Mouse (Mus musculus) hindbrain, embryonic 12.5 days (tissue): ENCODE data around the gene Rragd. TPM values are rescaled to one million over a fixed set of nuclear protein-coding genes. Genes with fewer than 3 reads are reported as not detected.
A peak's percentile ranks its signal among the peaks of the same experiment; 100 is the strongest.

Experiments used
- ATAC-seq: fragments of 200-750 bp; cut with Nextera tagmentation; 2 replicates; pipeline ENCODE4 v1.8.0; 2017; ENCODE audit warnings: moderate TSS enrichment; ENCODE audit not compliant: low FRiP score
- H3K27ac ChIP-seq: fragments of 300-500 bp; sonication (generic); 2 replicates; pipeline ENCODE4 v1.5.1; 2016; ENCODE audit warnings: mild to moderate bottlenecking
- H3K27me3 ChIP-seq: fragments of 300-500 bp; sonication (generic); 2 replicates; pipeline ENCODE4 v1.6.1; 2016; ENCODE audit warnings: mild to moderate bottlenecking
- H3K36me3 ChIP-seq: fragments of 300-500 bp; sonication (generic); 2 replicates; pipeline ENCODE4 v1.6.1; 2016; ENCODE audit warnings: mild to moderate bottlenecking
- H3K4me1 ChIP-seq: fragments of 300-500 bp; sonication (generic); 2 replicates; pipeline ENCODE4 v1.6.1; 2016
- H3K4me2 ChIP-seq: fragments of 300-500 bp; sonication (generic); replicated peaks from 2 replicates; pipeline ENCODE4 v1.6.1; 2016; ENCODE audit warnings: mild to moderate bottlenecking
- H3K4me3 ChIP-seq: fragments of 300-500 bp; sonication (generic); 2 replicates; pipeline ENCODE4 v1.5.1; 2016; ENCODE audit warnings: mild to moderate bottlenecking
- H3K9ac ChIP-seq: fragments of 300-500 bp; sonication (generic); 2 replicates; pipeline ENCODE4 v1.6.1; 2016; ENCODE audit warnings: mild to moderate bottlenecking, moderate library complexity
- H3K9me3 ChIP-seq: fragments of 300-500 bp; sonication (generic); replicated peaks from 2 replicates; pipeline ENCODE4 v1.6.1; 2016; ENCODE audit warnings: mild to moderate bottlenecking
- WGBS: fragments of 180-500 bp; shearing (Covaris S2); methylation state at CpG from one replicate; pipeline ENCODE4 v1.1.7; 2016; 5-methylcytosine and 5-hydroxymethylcytosine counted together
- polyA plus RNA-seq: library from polyadenylated mRNA; unstranded; fragments of >200 nt; fragmentation: Nextera tagmentation; extraction: Ambion mirVana; gene quantifications from 2 replicates; pipeline ENCODE4 v1.2.1, GENCODE M21; 2016

The Rragd gene
- polyA plus RNA-seq, 1 experiment from 2014 or later = 40.1 TPM

DNA sequence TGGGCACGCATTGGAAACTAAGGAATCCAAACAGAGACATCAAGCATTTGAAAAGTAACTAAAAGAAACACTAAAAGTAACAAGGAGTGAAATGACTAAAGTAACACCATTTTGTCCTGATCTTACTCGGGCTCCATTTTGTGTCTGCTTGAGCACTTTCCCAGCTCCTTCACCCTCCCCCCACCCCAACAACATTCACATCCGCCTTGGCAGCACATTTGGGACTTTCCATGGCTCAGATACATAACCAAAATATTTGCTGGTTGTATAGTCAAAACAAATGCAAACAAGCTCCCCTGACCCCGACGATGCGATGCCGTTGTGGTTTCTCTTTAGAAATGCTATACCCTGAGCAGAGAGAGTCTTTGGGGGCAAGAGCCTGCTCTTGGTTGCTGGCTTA is 46.3 kb downstream of the Rragd start:
- ATAC-seq = no peak
- H3K4me2 ChIP-seq = no peak overlapping the region
- WGBS = 90% methylated on average over 7 of the region's 7 CpGs

DNA sequence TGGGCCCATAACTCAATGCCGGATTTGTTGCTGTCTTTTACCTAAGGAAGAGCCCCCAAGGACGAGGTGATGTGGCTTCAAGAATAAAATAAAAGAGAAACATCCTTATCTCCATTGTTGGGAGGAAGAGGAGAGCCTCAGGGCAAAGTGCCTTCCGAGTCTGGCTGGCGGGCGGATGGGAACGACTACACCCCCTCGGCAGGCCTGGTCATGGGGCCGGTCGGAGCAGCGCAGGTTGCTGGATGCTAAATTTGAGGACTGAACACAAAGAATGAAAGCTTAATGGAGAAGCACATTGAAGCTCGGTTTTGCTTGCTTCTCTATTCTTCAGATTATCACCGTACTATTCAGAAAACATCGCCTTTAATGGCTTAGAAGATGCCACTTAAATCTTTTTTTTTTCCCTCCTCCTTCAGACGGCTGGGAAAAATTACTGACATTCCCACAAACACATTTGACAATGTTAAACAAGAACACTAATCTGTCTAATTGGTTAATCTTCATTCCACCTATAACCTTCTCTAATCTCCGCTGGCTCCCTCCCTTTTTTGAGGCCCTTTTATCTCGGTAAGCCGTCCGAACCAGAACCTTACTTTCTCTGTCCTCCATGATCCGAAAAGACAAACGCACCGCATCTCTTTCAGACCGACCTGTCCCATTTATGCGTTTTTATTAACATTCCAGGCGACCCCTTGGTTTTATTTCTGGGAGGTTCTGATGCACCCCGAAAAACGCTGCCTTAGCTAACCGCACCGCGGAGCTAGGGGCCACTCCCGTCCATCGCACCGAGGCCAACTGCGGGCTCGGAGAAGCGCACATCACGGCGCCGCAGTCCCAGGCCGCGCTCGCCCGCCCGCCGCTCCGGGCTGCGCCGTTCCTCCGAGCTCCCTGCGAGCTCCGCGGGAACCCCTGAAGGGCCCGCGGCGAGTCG is 47.7 kb downstream of the Rragd start:
- 2% methylated on average over 55 of the region's 55 CpGs for WGBS
- no peaks in the 10 kb centered on the region for H3K27me3 ChIP-seq

More for the DNA sequence above, 46.3 kb downstream of the Rragd start:
- no peak overlapping the region for H3K9ac ChIP-seq
- H3K36me3 ChIP-seq = 0 out of 2 replicates have a peak, but pooled peaks cover 5% of the 10 kb centered on the region
- H3K4me3 ChIP-seq = no peak overlapping the region
- peaks cover 20% of the 10 kb centered on the region for H3K4me1 ChIP-seq
- no peaks in the 10 kb centered on the region for H3K9me3 ChIP-seq
- H3K27me3 ChIP-seq = no peaks in the 10 kb centered on the region
- no peak overlapping the region for H3K27ac ChIP-seq

DNA sequence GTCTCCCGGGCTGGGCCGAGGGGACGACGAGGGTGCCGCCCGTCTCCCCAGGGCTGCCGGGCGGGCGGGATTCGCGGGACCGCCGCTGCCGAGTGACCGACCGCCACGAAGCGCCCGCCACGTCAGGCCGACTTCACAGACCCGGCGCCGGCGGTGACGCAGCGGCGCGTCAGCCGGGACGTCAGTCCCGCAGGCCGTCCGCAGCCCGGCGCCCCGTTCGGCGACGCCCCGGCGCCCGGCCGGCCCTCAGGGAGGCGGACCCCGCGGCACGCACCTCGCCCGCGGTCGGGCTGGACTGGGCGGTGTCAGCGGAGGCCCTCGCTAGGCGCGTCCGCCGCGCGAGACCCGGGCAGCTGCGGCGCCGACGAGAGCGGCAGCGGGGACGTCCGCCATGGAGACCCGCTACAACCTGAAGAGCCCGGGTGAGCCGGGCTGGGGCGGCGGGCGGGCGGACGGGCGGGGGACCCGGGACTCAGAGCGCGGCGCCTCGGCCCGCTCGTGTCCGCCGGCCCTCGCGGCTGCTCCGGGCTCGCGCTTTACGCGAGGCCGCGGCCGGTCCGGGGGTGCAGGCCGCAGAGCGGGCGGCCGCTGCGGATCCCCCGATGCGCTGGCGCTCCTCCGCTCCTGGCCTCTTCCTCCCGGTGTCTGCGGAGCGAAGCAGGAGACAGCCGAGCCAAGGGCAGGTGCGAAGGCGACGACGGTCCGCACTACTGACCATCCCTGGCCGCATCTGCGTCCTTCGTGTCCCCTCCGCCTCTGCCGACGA is 48.5 kb downstream of the Rragd start, which contains the start of gene Ube2j1:
TSS of gene Ube2j1 (plus strand) at position 222 of the 766 bp plus-strand sequence.
- peak within 1 kb of the TSS; percentile 96 for H3K9ac ChIP-seq
- peak within 1 kb of the TSS; percentile 98 for H3K27ac ChIP-seq
- H3K36me3 ChIP-seq = peaks cover 11% of the 10 kb centered on the region; the same call in 1 of the 2 replicates
- peak within 1 kb of the TSS; percentile 63 for H3K4me2 ChIP-seq
- ATAC-seq = peak; percentile 97
- H3K9me3 ChIP-seq = no peaks in the 10 kb centered on the region
- peak within 1 kb of the TSS; percentile 89 for H3K4me3 ChIP-seq
- peaks cover 21% of the 10 kb centered on the region for H3K4me1 ChIP-seq
- no peaks in the 10 kb centered on the region for H3K27me3 ChIP-seq
- WGBS = under 1% methylated on average over 108 of the region's 123 CpGs

More for the DNA sequence above, 47.7 kb downstream of the Rragd start:
- peak; percentile 85 for ATAC-seq
- H3K36me3 ChIP-seq = peaks cover 11% of the 10 kb centered on the region; the same call in 1 of the 2 replicates
- peaks cover 21% of the 10 kb centered on the region for H3K4me1 ChIP-seq
- no peaks in the 10 kb centered on the region for H3K9me3 ChIP-seq
- H3K4me2 ChIP-seq = peak overlapping the region; percentile 63
- H3K4me3 ChIP-seq = peak overlapping the region; percentile 89
- H3K9ac ChIP-seq = peak overlapping the region; percentile 96
- peak overlapping the region; percentile 98 for H3K27ac ChIP-seq

DNA sequence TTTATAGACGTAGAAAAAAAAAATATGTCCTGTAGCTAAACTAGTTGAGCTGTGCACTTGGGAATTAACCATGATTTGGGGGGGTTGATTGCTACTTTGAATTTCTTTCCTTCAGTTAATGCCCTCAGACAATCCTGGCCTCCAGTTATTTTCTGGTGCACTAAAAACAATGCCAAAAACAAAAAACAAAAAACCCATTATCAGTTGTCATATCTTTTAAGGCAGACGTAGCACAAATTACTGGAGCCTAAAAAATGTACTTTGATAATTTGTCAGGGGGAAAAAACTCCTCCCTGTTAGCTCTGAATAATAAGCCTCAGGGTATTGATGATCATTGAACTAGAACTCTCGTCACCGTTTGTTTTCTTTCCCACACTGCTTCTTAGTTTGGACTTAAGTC is 49.2 kb downstream of the Rragd start:
- H3K36me3 ChIP-seq = peaks cover 14% of the 10 kb centered on the region; the same call in 1 of the 2 replicates
- H3K4me3 ChIP-seq = peak overlapping the region; percentile 89
- no peak for ATAC-seq
- no peaks in the 10 kb centered on the region for H3K9me3 ChIP-seq
- peak overlapping the region; percentile 63 for H3K4me2 ChIP-seq
- H3K27me3 ChIP-seq = no peaks in the 10 kb centered on the region
- 4% methylated on average over 4 of the region's 4 CpGs for WGBS
- peaks cover 21% of the 10 kb centered on the region for H3K4me1 ChIP-seq
- H3K9ac ChIP-seq = peak overlapping the region; percentile 96
- H3K27ac ChIP-seq = peak overlapping the region; percentile 98

DNA sequence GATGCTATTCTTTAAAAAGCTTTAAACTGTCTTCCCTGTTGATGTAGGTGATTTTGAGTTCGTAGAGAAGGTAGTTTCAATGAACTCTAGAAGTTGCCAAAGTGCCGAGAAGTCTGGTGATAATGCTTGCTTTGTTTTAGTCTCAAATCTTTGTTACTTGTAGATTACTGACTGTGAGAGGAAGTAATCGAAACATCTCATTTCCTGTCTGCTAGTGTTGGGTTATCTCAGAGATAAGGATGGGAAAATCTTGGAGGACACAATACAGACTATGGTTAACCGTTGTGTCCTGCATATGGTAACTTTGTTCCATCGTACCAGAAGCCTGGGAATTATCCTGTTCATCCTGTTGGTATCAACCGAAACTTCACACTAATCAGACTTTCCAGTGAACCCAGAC is 50.7 kb downstream of the Rragd start:
- Histone ChIP-seq H3K27me3 (no peaks in the 10 kb centered on the region), H3K9ac (no peak overlapping the region), H3K9me3 (no peaks in the 10 kb centered on the region), H3K4me3 (no peak overlapping the region), H3K4me1 (peaks cover 21% of the 10 kb centered on the region), H3K36me3 (peaks cover 15% of the 10 kb centered on the region), H3K27ac (no peak overlapping the region), H3K4me2 (no peak overlapping the region)
- WGBS = 87% methylated on average over 6 of the region's 6 CpGs
- ATAC-seq = no peak

DNA sequence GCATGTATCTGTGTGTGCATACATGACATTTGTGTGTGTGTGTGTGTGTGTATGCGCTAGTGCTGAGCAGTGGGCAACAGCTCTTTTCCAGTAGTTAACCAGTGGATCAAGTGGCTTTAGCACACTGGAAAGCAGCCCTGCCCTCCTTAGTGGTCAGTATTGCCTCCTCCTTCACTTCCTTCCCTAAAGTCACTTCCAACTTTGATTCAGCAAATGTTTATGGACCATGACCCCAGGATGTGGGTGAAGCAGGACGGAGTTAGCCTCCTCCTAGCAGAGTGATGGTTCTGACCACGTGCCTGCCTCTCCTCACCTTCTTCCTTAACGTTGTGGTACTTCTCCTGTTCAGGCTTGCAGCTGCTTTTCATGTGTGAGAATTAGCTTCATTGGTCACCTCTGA is 57.0 kb downstream of the Rragd start:
- peaks cover 67% of the 10 kb centered on the region for H3K36me3 ChIP-seq
- H3K4me2 ChIP-seq = no peak overlapping the region
- no peaks in the 10 kb centered on the region for H3K4me1 ChIP-seq
- H3K27me3 ChIP-seq = no peaks in the 10 kb centered on the region
- no peak for ATAC-seq
- no peaks in the 10 kb centered on the region for H3K9me3 ChIP-seq
- no peak overlapping the region for H3K27ac ChIP-seq
- no peak overlapping the region for H3K4me3 ChIP-seq
- 93% methylated on average over 4 of the region's 4 CpGs for WGBS
- H3K9ac ChIP-seq = no peak overlapping the region

DNA sequence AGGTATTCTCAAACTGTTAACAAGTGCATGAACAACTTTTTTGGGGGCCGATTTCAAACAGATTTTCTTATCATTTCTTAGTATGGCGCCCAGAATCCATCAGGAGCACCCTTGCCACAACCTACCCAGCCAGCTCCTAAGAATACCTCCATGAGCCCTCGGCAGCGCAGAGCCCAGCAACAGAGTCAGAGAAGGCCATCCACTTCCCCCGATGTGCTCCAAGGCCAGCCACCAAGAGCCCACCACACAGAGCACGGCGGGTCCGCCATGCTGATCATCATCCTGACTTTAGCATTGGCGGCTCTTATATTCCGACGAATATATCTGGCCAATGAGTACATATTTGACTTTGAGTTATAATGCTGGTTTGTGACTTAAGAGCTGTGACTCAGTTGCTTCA is 66.8 kb downstream of the Rragd start:
- H3K4me1 ChIP-seq = no peaks in the 10 kb centered on the region
- no peak overlapping the region for H3K9ac ChIP-seq
- no peak overlapping the region for H3K4me3 ChIP-seq
- WGBS = 95% methylated on average over 11 of the region's 11 CpGs
- no peaks in the 10 kb centered on the region for H3K27me3 ChIP-seq
- no peaks in the 10 kb centered on the region for H3K9me3 ChIP-seq
- peaks cover 74% of the 10 kb centered on the region for H3K36me3 ChIP-seq
- H3K4me2 ChIP-seq = no peak overlapping the region
- ATAC-seq = no peak
- no peak overlapping the region for H3K27ac ChIP-seq

DNA sequence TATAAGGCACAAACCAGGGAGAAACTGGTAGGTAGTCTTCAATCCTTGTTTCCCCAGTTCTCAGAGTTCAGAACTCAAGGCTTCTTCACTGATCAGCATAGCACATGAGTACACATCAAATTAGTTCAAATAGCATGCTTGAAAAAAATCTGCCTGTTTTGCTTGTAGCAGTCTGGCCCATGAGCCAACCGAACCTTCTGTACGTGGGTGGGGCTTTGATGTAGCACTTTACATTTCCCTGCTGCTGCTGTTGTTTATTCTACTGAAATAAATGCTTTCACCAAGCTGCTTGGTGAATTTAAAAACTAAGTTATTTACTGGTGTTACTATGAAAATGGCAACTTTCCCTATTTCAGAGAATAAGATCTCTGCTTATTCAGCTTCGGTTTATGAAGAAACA is 69.2 kb downstream of the Rragd start:
- ATAC-seq = no peak
- no peak overlapping the region for H3K9ac ChIP-seq
- H3K4me3 ChIP-seq = no peak overlapping the region
- WGBS = 93% methylated on average over 3 of the region's 3 CpGs
- H3K36me3 ChIP-seq = peaks cover 52% of the 10 kb centered on the region
- no peak overlapping the region for H3K27ac ChIP-seq
- H3K4me2 ChIP-seq = no peak overlapping the region
- no peaks in the 10 kb centered on the region for H3K27me3 ChIP-seq
- H3K4me1 ChIP-seq = no peaks in the 10 kb centered on the region
- H3K9me3 ChIP-seq = no peaks in the 10 kb centered on the region

DNA sequence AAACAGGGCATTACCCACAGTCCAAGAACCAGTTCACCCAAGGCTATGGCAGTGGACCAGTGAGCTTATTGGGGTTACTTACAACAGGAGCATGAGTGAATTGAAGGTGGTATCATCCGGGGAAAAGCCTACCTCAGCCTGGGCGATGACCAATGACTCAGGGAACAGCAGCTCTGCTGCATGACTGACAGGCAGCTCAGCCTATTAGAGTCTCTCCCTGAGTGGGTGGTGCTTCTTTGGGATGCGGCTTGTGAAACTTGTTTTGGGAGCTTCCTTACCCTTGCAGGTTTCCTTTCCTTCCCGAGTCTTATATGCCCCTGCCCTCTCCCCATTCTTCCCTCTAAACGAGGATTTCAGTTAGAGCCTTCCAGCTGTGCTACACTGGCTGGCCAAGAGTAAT is 69.8 kb downstream of the Rragd start:
- no peak overlapping the region for H3K9ac ChIP-seq
- no peaks in the 10 kb centered on the region for H3K4me1 ChIP-seq
- H3K36me3 ChIP-seq = peaks cover 49% of the 10 kb centered on the region
- H3K4me3 ChIP-seq = no peak overlapping the region
- H3K9me3 ChIP-seq = no peaks in the 10 kb centered on the region
- H3K27ac ChIP-seq = no peak overlapping the region
- H3K4me2 ChIP-seq = no peak overlapping the region
- 90% methylated on average over 5 of the region's 5 CpGs for WGBS
- H3K27me3 ChIP-seq = no peaks in the 10 kb centered on the region
- ATAC-seq = no peak

DNA sequence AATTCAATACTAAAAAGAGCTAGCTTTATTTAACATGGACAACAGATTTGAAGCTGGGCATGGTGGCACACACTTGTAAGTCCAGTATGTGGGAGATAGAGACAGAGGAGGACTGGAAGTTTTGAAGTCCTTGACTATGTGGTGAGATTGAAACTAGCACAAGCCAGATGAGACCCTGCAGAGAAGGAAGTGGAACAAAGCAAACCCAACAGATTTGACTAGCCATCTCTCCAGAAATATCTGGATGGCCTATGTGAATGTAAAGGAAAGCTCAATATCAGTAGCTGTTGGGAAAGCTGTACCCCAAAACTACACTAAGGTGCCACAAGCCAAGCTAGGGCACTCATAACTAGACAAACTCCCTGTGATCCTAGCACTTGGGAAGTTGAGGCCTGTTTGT is 71.6 kb downstream of the Rragd start:
- no peak for ATAC-seq
- no peak overlapping the region for H3K4me3 ChIP-seq
- H3K27me3 ChIP-seq = no peaks in the 10 kb centered on the region
- H3K4me1 ChIP-seq = no peaks in the 10 kb centered on the region
- H3K9me3 ChIP-seq = no peaks in the 10 kb centered on the region
- H3K27ac ChIP-seq = no peak overlapping the region
- H3K9ac ChIP-seq = no peak overlapping the region
- H3K36me3 ChIP-seq = peaks cover 34% of the 10 kb centered on the region
- H3K4me2 ChIP-seq = no peak overlapping the region

DNA sequence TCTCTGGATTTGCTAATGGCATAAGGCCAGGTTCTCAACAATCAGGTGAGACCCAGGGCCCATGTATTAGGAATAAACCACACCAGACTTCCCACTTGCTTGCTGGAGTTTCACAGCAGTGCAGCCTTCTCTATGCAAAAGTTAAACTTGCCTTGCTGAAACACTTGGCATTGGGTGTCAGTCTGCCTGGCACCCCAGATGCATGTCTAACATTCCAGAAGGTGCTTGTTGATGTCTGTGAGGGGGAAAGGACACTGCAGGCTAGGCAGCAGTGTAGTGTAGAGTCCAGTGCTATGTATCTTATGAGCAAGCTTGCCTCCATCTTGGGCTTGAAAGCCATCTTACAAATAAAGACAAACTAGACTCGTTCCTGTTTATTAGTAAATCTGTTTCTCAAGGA is 73.5 kb downstream of the Rragd start:
- no peaks in the 10 kb centered on the region for H3K27me3 ChIP-seq
- H3K4me3 ChIP-seq = no peak overlapping the region
- H3K4me2 ChIP-seq = no peak overlapping the region
- ATAC-seq = no peak
- H3K9ac ChIP-seq = no peak overlapping the region
- no peaks in the 10 kb centered on the region for H3K9me3 ChIP-seq
- 81% methylated on average over 1 of the region's 1 CpGs for WGBS
- no peaks in the 10 kb centered on the region for H3K4me1 ChIP-seq
- H3K36me3 ChIP-seq = peaks cover 19% of the 10 kb centered on the region
- H3K27ac ChIP-seq = no peak overlapping the region

DNA sequence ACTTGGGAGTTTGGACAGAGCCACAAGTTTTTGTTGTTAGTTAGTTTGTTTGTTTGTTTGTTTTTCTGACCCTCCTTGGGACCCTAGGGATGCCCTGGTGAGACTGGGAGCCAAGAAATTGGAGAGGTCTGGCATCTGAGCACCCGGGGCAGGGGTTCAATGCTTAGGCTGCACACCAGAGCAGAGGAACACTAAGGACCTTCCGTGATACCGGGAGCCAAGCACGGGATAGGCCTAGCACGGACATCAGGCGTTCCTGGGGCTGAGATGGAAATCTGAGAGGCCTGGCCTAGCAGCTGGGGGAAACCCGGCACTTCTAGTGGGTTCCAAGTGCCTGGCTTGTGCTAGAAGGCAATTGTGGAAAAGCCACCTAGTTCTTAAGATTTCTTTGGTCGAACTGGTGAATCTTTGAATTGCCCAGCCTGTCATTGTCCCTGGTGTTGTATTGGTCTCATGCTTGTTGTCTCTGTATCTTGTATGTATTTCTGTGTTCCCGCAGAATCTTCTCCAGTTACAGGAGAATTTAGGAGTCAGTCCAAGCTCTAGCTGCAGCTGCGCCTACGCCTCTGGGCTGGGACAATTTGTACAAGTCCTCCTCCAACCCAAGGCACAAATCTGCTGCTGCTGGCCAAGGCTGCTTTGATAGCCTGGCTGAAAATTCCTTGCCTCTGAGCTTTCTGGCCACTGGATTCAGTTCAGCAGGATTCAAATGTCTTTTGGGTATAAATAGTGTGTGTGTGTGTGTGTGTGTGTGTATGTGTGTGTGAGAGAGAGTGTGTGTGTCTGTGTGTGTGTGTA is 75.3 kb downstream of the Rragd start:
- H3K4me3 ChIP-seq = no peak overlapping the region
- ATAC-seq = no peak
- no peak overlapping the region for H3K4me2 ChIP-seq
- H3K36me3 ChIP-seq = 0 out of 2 replicates have a peak, but pooled peaks cover 4% of the 10 kb centered on the region
- H3K27ac ChIP-seq = no peak overlapping the region
- 79% methylated on average over 11 of the region's 11 CpGs for WGBS
- H3K9ac ChIP-seq = no peak overlapping the region
- H3K4me1 ChIP-seq = no peaks in the 10 kb centered on the region
- no peaks in the 10 kb centered on the region for H3K9me3 ChIP-seq
- no peaks in the 10 kb centered on the region for H3K27me3 ChIP-seq
